Mouse (Mus musculus): ENCODE measurements at regions not wholly inside any gene's neighbourhood (a gene's known extent, or its start where the extent isn't known, plus 50 kb on each side); places are given as distances from the start of the nearest gene placed in this dataset.

DNA sequence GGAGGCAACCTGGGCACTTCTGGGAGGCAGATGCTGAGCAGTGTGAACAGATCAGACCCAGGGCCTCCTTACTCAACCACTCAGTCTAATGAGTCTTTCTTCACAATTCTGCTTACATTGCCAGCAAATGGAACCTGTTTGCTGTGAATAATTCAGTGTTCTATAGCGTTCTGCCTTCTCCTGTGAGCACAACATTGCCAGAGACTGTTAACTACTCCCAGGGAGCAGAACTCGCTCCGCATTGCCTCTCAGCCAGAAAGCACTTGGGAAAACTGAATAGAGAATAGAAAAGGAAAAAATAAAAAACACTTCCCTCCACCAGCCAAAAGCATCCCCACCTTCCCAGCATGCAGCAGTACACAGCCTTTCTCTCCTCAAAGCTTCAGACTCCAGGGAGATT lies 51.5 kb downstream of the Aym1 start:
- no peak overlapping the region for H3K4me3 ChIP-seq (replicated peaks)
- H3K4me1 ChIP-seq (replicated peaks) = peaks cover 15% of the 10 kb centered on the region
- no peak overlapping the region for H3K27ac ChIP-seq
- H3K4me2 ChIP-seq (replicated peaks) = no peak overlapping the region
- H3K36me3 ChIP-seq = no peaks in the 10 kb centered on the region
- ATAC-seq = no peak
- 72% methylated on average over 3 of the region's 3 CpGs for WGBS
- H3K9me3 ChIP-seq = no peaks in the 10 kb centered on the region
- no peaks in the 10 kb centered on the region; the same call in 1 of the 2 replicates for H3K27me3 ChIP-seq
- H3K9ac ChIP-seq (replicated peaks) = no peak overlapping the region

- Histone ChIP-seq H3K9me3 (no peaks in the 10 kb centered on the region), H3K4me3 (replicated peaks) (no peak overlapping the region), H3K27ac (peak overlapping the region; percentile 69), H3K27me3 (no peaks in the 10 kb centered on the region; the same call in 1 of the 2 replicates), H3K4me2 (replicated peaks) (no peak overlapping the region), H3K4me1 (replicated peaks) (peaks cover 15% of the 10 kb centered on the region), H3K9ac (replicated peaks) (no peak overlapping the region), H3K36me3 (no peaks in the 10 kb centered on the region)
- 58% methylated on average over 13 of the region's 13 CpGs for WGBS
- no peak for ATAC-seq
These were observed 53.9 kb downstream of the Aym1 start for GRCm38 (mm10) chr5:113410963-113411362.

DNA sequence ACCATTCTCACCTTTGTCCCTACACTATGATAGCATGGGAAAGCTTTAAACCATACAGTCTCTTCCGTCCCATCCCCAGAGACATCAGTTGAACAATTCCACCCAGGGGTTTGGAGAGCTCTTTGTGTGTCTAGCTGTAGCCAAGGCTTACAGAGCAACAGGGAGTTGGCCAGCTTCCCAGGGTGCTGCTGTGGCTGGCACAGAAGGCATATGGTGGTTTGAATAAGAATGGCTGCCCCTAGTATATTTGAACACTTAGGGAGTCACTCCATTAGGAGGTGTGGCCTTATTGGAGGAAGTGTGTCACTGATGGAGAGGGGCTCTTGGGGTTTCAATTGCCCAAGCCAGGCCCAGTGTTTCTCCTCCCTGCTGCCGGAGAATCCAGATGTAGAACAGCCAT lies 57.5 kb downstream of the Aym1 start:
- Histone ChIP-seq H3K9me3 (no peaks in the 10 kb centered on the region), H3K36me3 (no peaks in the 10 kb centered on the region), H3K4me1 (replicated peaks) (peaks cover 23% of the 10 kb centered on the region), H3K27ac (no peak overlapping the region), H3K4me2 (replicated peaks) (no peak overlapping the region), H3K4me3 (replicated peaks) (no peak overlapping the region), H3K27me3 (no peaks in the 10 kb centered on the region), H3K9ac (replicated peaks) (no peak overlapping the region)
- WGBS = 82% methylated on average over 2 of the region's 2 CpGs
- no peak; the same call in 1 of the 2 replicates for ATAC-seq

GRCm38 (mm10) chr5:113418335-113419013 lies 61.4 kb downstream of the Aym1 start:
- Histone ChIP-seq H3K9me3 (no peaks in the 10 kb centered on the region), H3K27me3 (no peaks in the 10 kb centered on the region), H3K4me2 (replicated peaks) (no peak overlapping the region), H3K9ac (replicated peaks) (no peak overlapping the region), H3K36me3 (no peaks in the 10 kb centered on the region), H3K4me1 (replicated peaks) (peaks cover 29% of the 10 kb centered on the region), H3K27ac (peak overlapping the region; percentile 48), H3K4me3 (replicated peaks) (no peak overlapping the region)
- 77% methylated on average over 22 of the region's 22 CpGs for WGBS
- peak; percentile 55; the same call in 1 of the 2 replicates for ATAC-seq

GRCm38 (mm10) chr5:113420619-113421018 lies 63.5 kb downstream of the Aym1 start:
- H3K9me3 ChIP-seq = no peaks in the 10 kb centered on the region
- H3K36me3 ChIP-seq = no peaks in the 10 kb centered on the region
- WGBS = 32% methylated on average over 5 of the region's 5 CpGs
- H3K4me3 ChIP-seq (replicated peaks) = no peak overlapping the region
- H3K4me2 ChIP-seq (replicated peaks) = no peak overlapping the region
- H3K9ac ChIP-seq (replicated peaks) = no peak overlapping the region
- ATAC-seq = no peak
- no peaks in the 10 kb centered on the region for H3K27me3 ChIP-seq
- H3K27ac ChIP-seq = no peak overlapping the region
- peaks cover 29% of the 10 kb centered on the region for H3K4me1 ChIP-seq (replicated peaks)

- WGBS = 62% methylated on average over 13 of the region's 13 CpGs
- Histone ChIP-seq H3K36me3 (no peaks in the 10 kb centered on the region), H3K4me2 (replicated peaks) (no peak overlapping the region), H3K4me3 (replicated peaks) (no peak overlapping the region), H3K27ac (no peak overlapping the region), H3K27me3 (0 out of 2 replicates have a peak, but pooled peaks cover 3% of the 10 kb centered on the region), H3K9me3 (no peaks in the 10 kb centered on the region), H3K9ac (replicated peaks) (no peak overlapping the region), H3K4me1 (replicated peaks) (peaks cover 29% of the 10 kb centered on the region)
- 0 out of 2 replicates have a peak, but pooled peaks have one; percentile 17 for ATAC-seq
These were observed 65.1 kb downstream of the Aym1 start for GRCm38 (mm10) chr5:113421993-113422725.

- Histone ChIP-seq H3K27ac (no peak overlapping the region), H3K4me2 (replicated peaks) (no peak overlapping the region), H3K27me3 (0 out of 2 replicates have a peak, but pooled peaks cover 4% of the 10 kb centered on the region), H3K9me3 (no peaks in the 10 kb centered on the region), H3K4me1 (replicated peaks) (peaks cover 31% of the 10 kb centered on the region), H3K4me3 (replicated peaks) (no peak overlapping the region), H3K9ac (replicated peaks) (no peak overlapping the region), H3K36me3 (no peaks in the 10 kb centered on the region)
- 96% methylated on average over 3 of the region's 3 CpGs for WGBS
- ATAC-seq = no peak
These were observed 65.6 kb downstream of the Aym1 start for GRCm38 (mm10) chr5:113422726-113423110.

GRCm38 (mm10) chr5:113427779-113428178 lies 62.4 kb upstream of the Wscd2 start:
- 0 out of 2 replicates have a peak, but pooled peaks cover 4% of the 10 kb centered on the region for H3K27me3 ChIP-seq
- 0 out of 2 replicates have a peak, but pooled peaks cover 6% of the 10 kb centered on the region for H3K4me1 ChIP-seq (replicated peaks)
- peak overlapping the region; percentile 60 for H3K27ac ChIP-seq
- H3K4me2 ChIP-seq (replicated peaks) = no peak overlapping the region
- H3K36me3 ChIP-seq = no peaks in the 10 kb centered on the region
- WGBS = 50% methylated on average over 7 of the region's 7 CpGs
- ATAC-seq = no peak
- no peak overlapping the region for H3K9ac ChIP-seq (replicated peaks)
- no peaks in the 10 kb centered on the region for H3K9me3 ChIP-seq
- no peak overlapping the region for H3K4me3 ChIP-seq (replicated peaks)

DNA sequence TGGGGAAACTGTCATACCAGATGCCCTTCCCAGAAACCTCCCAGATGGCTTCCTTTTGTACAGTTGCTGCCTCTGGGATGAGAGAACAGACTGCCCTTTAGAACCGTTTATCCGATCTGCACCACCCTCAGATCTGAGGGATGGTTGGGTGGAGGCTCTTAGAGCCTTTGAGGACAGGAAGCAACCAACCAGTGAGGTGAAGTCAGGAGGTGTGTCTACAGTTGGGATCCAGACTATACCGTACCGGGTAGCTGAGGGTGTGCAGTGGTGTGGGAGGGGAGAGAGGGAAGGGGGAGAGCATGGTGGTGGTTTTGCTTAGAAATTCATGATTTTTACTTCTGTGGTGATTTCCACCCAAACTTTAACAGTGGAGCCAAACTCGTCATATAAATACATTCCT lies 58.8 kb upstream of the Wscd2 start:
- Histone ChIP-seq H3K4me1 (replicated peaks) (0 out of 2 replicates have a peak, but pooled peaks cover 6% of the 10 kb centered on the region), H3K4me3 (replicated peaks) (no peak overlapping the region), H3K9ac (replicated peaks) (no peak overlapping the region), H3K4me2 (replicated peaks) (no peak overlapping the region), H3K27ac (no peak overlapping the region), H3K36me3 (no peaks in the 10 kb centered on the region), H3K9me3 (no peaks in the 10 kb centered on the region), H3K27me3 (0 out of 2 replicates have a peak, but pooled peaks cover 4% of the 10 kb centered on the region)
- ATAC-seq = no peak
- 76% methylated on average over 5 of the region's 5 CpGs for WGBS

- no peak for ATAC-seq
- Histone ChIP-seq H3K4me1 (replicated peaks) (0 out of 2 replicates have a peak, but pooled peaks cover 5% of the 10 kb centered on the region), H3K27me3 (no peaks in the 10 kb centered on the region), H3K9ac (replicated peaks) (no peak overlapping the region), H3K9me3 (no peaks in the 10 kb centered on the region), H3K4me3 (replicated peaks) (no peak overlapping the region), H3K27ac (no peak overlapping the region), H3K4me2 (replicated peaks) (no peak overlapping the region), H3K36me3 (no peaks in the 10 kb centered on the region)
- 76% methylated on average over 3 of the region's 3 CpGs for WGBS
These were observed 53.1 kb upstream of the Wscd2 start for GRCm38 (mm10) chr5:113436987-113437386.
